Mouse (Mus musculus) adrenal gland, postnatal 25 days (tissue): ENCODE results near the gene 2010300C02Rik. TPM values are rescaled to one million over a fixed set of nuclear protein-coding genes. Genes with fewer than 3 reads are reported as not detected.
"Not testable (repeated sequence)": the region's sequence is repeated elsewhere in the genome, so short reads cannot be mapped to it uniquely, and the experiment has no call there.

Experiments used
- DNase-seq: peaks from one replicate; pipeline ENCODE4 v3.0.0; 2021; ENCODE audit warnings: mixed read lengths
- long read RNA-seq: library from polyadenylated mRNA; stranded (forward); transcript quantifications from one replicate; pipeline ENCODE4 v2.0.0, GENCODE M21; 2021
- total RNA-seq: library from RNA; stranded (reverse); gene quantifications from 2 replicates; pipeline ENCODE4 v1.2.3, GENCODE M21; 2021

The 2010300C02Rik gene
- total RNA-seq, result 2.6 and 2.7 TPM in 2 replicates
- long read RNA-seq, partial matches to known transcripts, result 1 of 1 reads
- long read RNA-seq, other reads (novel, unspliced or antisense), result 0 of 1 reads

- peak; percentile 69 for DNase-seq
Observed at GRCm38 (mm10) chr1:37719761-37720640, at the start of gene 2010300C02Rik. TSS of gene 2010300C02Rik (minus strand) at chr1:37720085.

- DNase-seq, result no peak
Observed at GRCm38 (mm10) chr1:37759407-37759806, 39.5 kb upstream of the 2010300C02Rik start.

- DNase-seq, result no peak
Observed at GRCm38 (mm10) chr1:37744650-37745259, 24.9 kb upstream of the 2010300C02Rik start.

GRCm38 (mm10) chr1:37742602-37743270, 22.9 kb upstream of the 2010300C02Rik start:
- no peak for DNase-seq

- DNase-seq, result no peak
Observed at GRCm38 (mm10) chr1:37742126-37742525, 22.2 kb upstream of the 2010300C02Rik start.

- no peak for DNase-seq
Observed at GRCm38 (mm10) chr1:37740161-37740802, 20.4 kb upstream of the 2010300C02Rik start.

- no peak for DNase-seq
Observed at GRCm38 (mm10) chr1:37738895-37739294, 19.0 kb upstream of the 2010300C02Rik start.

- no peak for DNase-seq
Observed at GRCm38 (mm10) chr1:37737045-37737444, 17.2 kb upstream of the 2010300C02Rik start.

GRCm38 (mm10) chr1:37735932-37736331, 16.0 kb upstream of the 2010300C02Rik start:
- DNase-seq, result no peak

- no peak for DNase-seq
Observed at GRCm38 (mm10) chr1:37734841-37735240, 15.0 kb upstream of the 2010300C02Rik start.

GRCm38 (mm10) chr1:37729353-37729752, 9.5 kb upstream of the 2010300C02Rik start:
- DNase-seq, result no peak

GRCm38 (mm10) chr1:37728053-37728452, 8.2 kb upstream of the 2010300C02Rik start:
- DNase-seq, result no peak

GRCm38 (mm10) chr1:37727186-37727585, 7.3 kb upstream of the 2010300C02Rik start:
- DNase-seq, result no peak

GRCm38 (mm10) chr1:37726426-37726825, 6.5 kb upstream of the 2010300C02Rik start:
- no peak for DNase-seq

GRCm38 (mm10) chr1:37725880-37726279, 6.0 kb upstream of the 2010300C02Rik start:
- no peak for DNase-seq

GRCm38 (mm10) chr1:37721092-37721491, 1.2 kb upstream of the 2010300C02Rik start:
- DNase-seq, result no peak

GRCm38 (mm10) chr1:37719030-37719723, 708 bp downstream of the 2010300C02Rik start:
- DNase-seq, result no peak

- no peak for DNase-seq
Observed at GRCm38 (mm10) chr1:37718516-37718915, 1.4 kb downstream of the 2010300C02Rik start.

- no peak for DNase-seq
Observed at GRCm38 (mm10) chr1:37717415-37718195, 2.3 kb downstream of the 2010300C02Rik start.

GRCm38 (mm10) chr1:37712357-37712737, 7.5 kb downstream of the 2010300C02Rik start:
- DNase-seq, result not testable (repeated sequence)
